Mouse (Mus musculus): Measurements from ENCODE around the gene Pla2g4a.
"Not testable (repeated sequence)": the region's sequence is repeated elsewhere in the genome, so short reads cannot be mapped to it uniquely, and the experiment has no call there.

Gene Pla2g4a

DNA sequence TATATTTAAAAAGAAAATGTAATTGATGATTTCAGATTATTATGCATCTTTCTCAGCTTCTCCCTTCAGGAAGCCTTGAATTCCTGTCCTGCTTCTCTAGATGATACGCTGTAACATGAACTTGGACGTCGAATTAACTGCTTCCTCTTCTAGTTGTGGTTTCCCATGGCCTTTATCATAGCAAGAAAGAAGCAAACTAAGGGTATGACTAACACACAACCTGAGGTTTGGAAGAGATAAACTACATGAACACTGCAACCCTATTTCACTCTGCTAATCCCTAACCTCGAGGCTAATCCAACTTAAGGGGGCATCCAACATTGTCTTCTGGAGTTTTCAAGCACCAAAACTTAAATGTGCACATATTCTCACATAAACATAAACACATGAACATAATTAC, 23.3 kb downstream of the Pla2g4a start:
- no peak for DNase-seq (ENCODE audit: low read depth, low spot score)

DNA sequence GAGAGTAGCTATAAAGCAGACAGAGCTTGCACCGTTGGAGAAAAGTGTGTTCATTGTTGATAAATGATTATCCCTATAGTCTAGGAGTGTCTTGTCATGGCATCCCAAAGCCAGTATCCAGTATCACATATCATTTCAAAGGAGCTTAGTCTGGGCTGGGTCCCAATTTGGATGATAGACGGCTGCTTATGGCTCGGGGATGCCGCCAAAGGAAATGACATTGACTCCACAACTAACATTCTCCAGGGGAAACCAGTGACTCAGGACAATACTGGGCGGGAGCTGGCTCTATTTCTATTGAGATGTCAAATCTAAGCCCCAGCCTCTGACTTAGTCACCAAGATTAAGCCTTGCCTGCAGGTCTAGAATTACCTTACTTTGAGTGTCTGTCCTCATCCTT, 31.9 kb downstream of the Pla2g4a start:
- DNase-seq (ENCODE audit: low read depth, low spot score), result no peak

- not testable (repeated sequence) for DNase-seq (ENCODE audit: low read depth, low spot score)
Observed at GRCm38 (mm10) chr1:149923737-149924136, 37.4 kb downstream of the Pla2g4a start.

DNA sequence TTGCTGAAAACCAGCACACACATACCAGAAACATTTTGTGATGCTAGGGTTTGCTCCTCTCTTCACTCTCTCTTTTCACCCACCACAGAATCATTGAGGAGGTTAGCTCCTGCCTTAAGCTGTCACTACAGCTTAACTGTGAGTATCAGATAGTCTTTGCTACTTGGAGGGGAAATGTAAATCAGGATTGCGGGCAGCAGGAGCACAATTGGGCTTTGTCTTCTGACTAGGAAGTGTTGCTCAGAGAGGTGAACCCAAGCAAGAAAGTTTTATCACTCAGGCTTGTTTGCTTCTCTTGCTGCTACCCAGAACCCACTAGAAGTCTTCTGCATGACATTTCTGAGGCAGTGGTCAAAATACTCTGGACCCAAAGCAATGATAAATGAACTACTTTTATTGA, 38.9 kb downstream of the Pla2g4a start:
- no peak for DNase-seq (ENCODE audit: low read depth, low spot score)

DNA sequence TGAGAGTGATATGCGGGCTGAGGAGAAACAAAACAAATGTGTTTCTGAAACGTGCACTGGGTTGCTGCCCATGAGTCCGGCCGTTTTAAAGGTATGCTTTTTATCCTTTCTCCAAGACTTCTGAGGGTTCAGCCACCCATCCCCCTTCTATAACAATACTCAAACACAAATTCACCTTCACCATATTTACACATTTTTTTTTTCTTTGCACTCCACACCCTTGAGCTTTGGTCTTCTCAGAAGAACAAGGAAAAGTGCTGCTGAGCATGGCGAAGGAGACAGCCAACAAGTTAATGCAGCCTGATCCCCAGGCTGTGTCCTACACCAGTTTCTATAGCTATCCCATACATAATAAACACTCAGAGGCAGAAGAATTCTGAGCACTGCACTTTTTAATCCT, 39.8 kb downstream of the Pla2g4a start:
- no peak for DNase-seq (ENCODE audit: low read depth, low spot score)

GRCm38 (mm10) chr1:149919301-149919700, 41.8 kb downstream of the Pla2g4a start:
- no peak for DNase-seq (ENCODE audit: low read depth, low spot score)

DNA sequence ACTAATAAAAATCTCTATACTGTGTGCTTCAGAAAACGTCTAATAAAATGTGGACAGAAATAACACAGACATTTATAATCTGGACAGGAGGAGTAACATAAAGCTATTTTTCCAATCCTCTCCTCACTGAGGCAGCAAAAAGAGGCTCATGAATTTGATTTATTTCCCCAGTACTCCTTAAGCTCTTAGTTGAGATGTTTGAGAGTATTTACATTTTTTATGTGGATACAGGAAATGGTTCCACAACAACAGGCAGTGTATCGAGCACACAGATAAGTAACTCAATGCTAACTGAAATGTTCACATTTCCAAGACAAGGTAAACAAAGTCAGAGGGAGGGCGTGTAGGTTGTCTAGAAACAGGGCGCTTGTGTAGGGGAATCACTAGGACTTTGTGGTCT, 48.1 kb downstream of the Pla2g4a start:
- DNase-seq (ENCODE audit: low read depth, low spot score), result no peak

DNA sequence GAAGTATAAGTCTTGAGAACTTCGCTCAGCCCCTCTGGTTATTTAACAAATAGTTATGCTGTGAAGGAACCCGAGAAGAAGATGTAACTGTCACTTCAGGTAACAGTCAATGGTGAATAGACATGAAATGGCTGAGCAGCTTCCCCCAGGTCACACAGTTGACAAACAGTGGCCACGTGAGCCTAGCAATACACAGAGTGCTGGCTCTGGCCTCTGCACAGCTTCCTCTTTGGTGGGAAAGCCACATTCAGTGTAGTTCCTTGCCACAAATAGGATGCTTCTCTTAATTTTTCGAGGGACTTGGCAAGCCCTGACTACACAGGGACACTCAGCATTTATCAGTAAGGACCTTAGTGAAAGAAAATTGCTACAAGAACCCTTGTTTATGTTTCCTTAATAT, 50.0 kb downstream of the Pla2g4a start:
- DNase-seq (ENCODE audit: low read depth, low spot score), result no peak

- no peak for DNase-seq (ENCODE audit: low read depth, low spot score)
Observed at GRCm38 (mm10) chr1:149898001-149898625, 63.0 kb downstream of the Pla2g4a start.

- DNase-seq (ENCODE audit: low read depth, low spot score), result no peak
Observed at GRCm38 (mm10) chr1:149896590-149896989, 64.5 kb downstream of the Pla2g4a start.

DNA sequence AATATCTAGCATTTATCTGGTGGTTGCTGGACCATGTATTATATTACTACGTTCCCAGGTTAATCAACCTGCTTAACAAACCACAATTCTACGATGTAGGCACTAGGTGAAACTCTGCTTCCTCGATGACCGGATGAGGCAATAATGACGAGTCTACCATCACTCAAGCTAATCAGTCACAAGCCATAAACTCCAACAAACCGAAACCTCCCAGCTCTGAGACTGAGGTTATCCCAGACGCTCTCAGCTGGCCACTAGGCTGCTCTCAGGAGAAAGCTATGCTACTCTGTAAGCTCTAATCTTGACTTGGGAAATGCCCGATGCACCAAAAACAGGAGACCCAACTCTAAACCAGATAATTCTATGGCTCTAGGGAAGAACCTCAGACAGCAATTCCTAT, 66.2 kb downstream of the Pla2g4a start:
- no peak for DNase-seq (ENCODE audit: low read depth, low spot score)

DNA sequence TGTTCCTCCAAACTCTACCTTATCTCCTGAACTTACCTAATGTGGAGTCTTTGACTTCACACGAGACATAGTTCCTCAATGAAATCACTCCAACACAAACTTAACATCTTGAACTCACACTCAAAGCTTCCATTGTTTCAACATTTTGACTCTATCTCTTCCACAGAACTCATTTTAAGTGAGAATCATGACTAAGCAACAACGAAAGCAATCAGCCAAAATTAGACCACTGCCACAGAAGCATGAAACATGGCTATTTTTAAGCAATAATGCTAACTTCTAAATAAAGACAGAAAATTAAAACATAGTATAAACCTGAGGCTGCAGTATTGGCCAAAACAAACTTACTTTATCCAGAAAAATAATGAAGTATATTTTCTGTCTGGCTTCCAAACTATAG, 67.2 kb downstream of the Pla2g4a start:
- no peak for DNase-seq (ENCODE audit: low read depth, low spot score)

DNA sequence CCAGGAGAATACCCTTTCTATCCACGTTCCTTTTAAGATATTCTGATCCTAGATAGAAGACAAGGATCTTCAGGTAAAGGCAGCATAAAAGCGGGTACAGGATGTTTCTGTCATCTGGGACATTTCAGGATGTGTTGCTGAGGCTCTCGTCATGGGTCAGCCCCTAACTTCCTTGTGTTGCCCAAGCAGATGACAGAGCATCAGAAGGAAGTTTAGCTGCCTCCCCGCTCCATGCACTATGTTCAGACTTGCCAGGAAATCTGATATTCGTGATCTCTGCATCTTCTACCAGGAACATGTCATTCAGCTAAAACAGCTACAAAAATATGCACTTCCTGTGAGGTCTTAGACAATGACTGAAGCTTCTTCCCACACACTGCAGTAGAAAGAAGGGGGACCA, 70.0 kb downstream of the Pla2g4a start:
- DNase-seq (ENCODE audit: low read depth, low spot score), result no peak

GRCm38 (mm10) chr1:149882419-149883025, 78.6 kb downstream of the Pla2g4a start:
- no peak for DNase-seq (ENCODE audit: low read depth, low spot score)

DNA sequence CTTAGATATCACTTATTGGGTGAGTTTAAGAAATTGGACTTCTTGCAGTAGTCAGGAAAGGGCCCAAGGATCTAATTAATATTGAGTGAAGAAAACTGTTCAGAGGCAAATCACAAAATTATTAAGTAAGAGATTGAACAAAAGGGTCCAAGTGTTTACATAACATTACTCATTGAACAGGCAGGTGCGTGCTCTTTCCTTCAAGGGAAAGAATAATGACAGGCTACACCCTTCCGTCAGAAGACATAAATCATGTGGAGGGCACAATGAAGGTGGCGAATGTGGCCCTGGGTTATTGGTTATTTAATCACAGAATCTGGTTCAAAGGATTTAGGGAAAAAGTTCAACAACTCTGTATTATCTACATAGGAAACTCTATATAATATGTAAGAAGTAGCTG, 82.9 kb downstream of the Pla2g4a start:
- no peak for DNase-seq (ENCODE audit: low read depth, low spot score)

DNA sequence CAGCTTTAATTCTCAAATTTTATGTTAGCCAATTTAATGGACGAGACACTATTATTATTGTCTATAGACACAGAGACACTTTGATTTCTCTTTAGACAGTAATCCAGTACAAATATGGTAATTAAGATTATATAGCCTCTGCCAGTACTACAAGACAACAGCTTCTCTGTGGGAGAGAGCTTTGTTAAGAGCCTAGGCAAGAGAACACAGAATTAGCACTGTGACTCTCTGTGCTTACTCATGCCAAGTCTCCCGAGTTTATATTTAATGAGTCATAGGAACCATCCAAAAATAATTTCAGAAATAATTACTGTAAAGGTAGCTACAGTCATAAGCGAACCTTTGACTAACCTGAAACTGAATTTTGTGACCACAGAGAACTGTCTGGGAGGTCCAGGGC, 84.6 kb downstream of the Pla2g4a start:
- DNase-seq (ENCODE audit: low read depth, low spot score), result no peak

DNA sequence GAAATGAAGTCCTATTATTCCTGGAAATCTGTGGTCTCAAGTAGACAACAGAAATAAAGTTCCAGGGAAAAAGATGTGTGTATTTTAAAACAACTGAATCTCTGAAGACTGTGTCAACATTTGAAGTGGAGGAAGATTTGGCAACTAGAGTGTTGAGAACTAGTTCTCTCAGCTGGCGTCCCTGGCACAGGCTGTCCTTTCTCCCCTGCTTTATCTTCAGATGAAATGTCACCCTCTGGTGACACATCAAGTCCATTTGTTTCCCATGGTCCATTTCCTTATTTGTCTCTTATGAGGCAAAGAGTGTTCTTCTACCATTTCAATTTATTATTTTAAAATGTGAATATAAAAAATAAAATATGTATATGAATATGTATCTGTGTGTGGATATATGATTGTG, 89.5 kb downstream of the Pla2g4a start:
- no peak for DNase-seq (ENCODE audit: low read depth, low spot score)

DNA sequence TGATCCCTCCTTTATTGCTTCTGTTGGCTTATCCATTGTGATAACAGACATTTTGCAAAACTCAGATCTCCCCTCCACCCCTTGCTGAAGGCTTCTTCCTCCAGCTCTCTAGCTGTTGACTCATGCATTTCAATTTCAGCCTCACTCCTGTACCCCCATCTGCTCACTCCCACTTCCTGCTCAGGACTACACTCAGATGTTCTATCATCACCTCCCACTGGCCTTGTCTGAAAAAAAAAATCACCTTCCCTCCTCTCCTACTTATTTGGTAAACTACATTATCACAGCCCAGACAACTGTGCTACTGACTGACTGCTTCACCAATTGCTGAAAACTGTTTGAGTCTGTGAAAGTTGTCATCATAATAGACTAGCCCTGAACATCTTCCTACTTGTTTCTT, 93.8 kb downstream of the Pla2g4a start:
- no peak for DNase-seq (ENCODE audit: low read depth, low spot score)

DNA sequence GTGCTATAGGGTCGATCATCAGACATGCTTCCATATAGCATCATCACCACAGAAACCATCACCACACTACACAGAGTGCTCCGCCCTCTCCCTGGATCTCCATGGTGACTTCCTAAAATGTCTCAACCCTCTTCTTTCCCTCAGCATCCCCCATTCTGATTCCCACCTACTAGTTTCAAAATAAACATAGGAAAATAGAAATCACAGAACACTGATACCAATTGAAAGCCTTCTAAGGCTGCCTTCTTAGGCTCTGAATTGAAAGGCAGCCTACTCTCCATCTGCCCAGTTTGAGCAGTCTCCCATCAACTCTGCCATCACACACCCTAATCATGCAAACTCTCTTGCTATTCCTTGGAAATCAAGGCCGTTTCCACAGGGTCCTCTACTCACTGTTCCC, 94.9 kb downstream of the Pla2g4a start:
- DNase-seq (ENCODE audit: low read depth, low spot score), result no peak

DNA sequence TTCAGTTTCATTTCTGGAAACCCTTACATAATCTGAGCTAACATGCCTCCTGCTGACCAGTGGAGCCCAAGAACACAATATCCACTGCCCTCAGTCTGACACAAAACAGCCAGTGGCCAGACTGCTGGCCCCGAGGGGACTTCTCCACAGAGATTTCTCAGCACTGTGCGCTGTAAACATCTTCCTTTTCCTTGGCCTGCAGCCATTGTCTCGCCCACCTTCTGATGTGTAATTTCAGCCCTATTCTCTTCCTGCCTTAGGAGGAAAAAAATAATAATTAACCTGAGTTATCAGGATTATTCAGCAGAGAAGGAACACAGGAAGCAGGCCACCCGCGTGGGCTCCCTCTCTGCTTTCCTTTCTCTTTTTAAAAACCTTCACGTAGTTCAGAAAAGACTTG, 98.3 kb downstream of the Pla2g4a start:
- no peak for DNase-seq (ENCODE audit: low read depth, low spot score)

DNA sequence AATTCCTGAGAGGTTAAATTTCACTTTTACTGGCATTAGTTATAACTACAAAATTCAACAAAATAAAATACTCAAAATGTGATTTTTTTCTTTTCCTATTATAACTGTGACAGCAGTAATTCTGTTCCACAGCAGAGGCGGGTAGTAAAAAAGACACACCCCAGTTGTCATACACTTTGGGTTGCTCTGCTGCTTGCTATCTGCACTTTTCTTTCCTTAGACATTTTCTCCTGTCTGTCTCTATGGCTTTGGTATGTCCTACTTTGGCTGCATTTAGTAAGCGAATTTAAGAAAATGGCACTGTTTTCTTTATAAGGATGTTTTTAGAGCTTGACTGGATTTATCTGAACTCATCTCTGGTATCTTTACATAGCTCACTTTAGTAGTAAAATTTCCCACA, 98.9 kb downstream of the Pla2g4a start:
- no peak for DNase-seq (ENCODE audit: low read depth, low spot score)

DNA sequence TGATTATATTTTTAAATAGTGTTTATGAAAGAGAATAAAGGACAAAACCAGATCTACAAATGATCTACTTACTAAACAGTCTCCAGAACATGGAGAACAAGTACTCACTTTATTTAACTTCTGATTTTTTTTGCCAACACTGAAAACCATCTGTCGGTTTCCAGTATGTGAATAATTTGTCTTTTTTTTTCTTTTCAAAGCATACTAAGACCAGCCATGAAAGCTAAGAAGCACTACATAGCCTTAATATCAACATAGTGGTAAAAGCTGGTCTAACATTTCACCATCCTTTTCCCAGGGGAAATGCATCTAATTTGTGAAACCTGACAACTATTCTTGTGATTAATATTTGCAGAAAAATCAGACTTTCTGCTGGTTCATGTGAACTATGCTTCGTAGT, 99.5 kb downstream of the Pla2g4a start:
- DNase-seq (ENCODE audit: low read depth, low spot score), result no peak

DNA sequence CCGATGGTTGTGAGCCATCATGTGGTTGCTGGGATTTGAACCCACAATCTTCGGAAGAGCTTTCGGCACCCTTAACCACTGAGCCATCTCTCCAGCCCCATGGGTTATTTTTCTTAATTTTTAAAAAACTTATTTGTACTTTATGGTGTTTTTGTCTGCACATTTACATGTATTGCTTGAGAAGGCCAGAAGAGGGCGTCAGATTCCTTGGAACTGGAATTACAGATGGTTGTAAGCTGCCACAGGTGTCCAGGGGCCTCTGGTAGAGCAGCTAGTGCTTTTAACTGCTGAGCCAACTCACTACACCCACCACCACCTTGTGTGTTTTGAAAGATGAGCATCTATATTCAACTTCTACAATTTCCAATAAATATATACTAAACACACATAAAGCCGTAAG, 102.4 kb downstream of the Pla2g4a start:
- DNase-seq (ENCODE audit: low read depth, low spot score), result no peak

- no peak for DNase-seq (ENCODE audit: low read depth, low spot score)
Observed at GRCm38 (mm10) chr1:149856720-149857119, 104.4 kb downstream of the Pla2g4a start.
